Mouse (Mus musculus) ES-Bruce4 (cell line): Measurements from ENCODE around the gene Olfr690.

Experiments used
- CTCF ChIP-seq: IDR thresholded peaks from one replicate; pipeline ENCODE4 v1.8.1; 2011; ENCODE audit warnings: low read depth, low read length
- EP300 ChIP-seq: IDR thresholded peaks from 2 replicates; pipeline ENCODE4 v1.6.1; 2011; ENCODE audit warnings: low read depth, low read length; ENCODE audit not compliant: insufficient read depth
- POLR2A ChIP-seq: IDR thresholded peaks from one replicate; pipeline ENCODE4 v1.8.1; 2011; ENCODE audit warnings: low read length; ENCODE audit not compliant: insufficient read depth

DNA sequence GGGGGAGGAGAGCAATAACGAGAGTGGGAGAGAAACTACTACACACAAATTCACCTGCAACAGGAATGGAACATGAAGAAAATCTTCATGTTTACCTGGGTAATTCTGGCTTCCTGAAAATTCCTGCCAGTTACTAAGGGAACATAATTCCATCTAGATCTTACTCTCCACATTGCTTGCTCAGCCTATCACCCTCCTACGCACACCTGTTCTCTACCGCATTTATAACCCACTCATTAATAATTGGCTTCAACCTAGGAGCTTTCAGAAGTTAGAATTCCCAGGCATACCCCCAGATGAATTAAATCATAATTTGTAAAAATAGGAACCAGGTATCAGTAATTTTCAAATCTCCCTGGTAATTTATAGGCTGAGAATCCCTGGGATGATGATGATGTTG lies 40.1 kb upstream of the Olfr690 start:
- no peak for TF ChIP-seq CTCF
- no peak for TF ChIP-seq EP300
- no peak for TF ChIP-seq POLR2A
